Mouse (Mus musculus): ENCODE measurements around the gene Ric3. TPM values are rescaled to one million over a fixed set of nuclear protein-coding genes. Genes with fewer than 3 reads are reported as not detected.

Ric3 gene
- polyA plus RNA-seq, 1 experiment from 2014 or later = 33.2 TPM

- Histone ChIP-seq H3K4me2 (no peak overlapping the region), H3K27ac (replicated peaks) (no peak overlapping the region), H3K4me3 (no peak overlapping the region), H3K4me1 (replicated peaks) (no peaks in the 10 kb centered on the region), H3K27me3 (no peaks in the 10 kb centered on the region), H3K36me3 (no peaks in the 10 kb centered on the region), H3K9me3 (no peaks in the 10 kb centered on the region), H3K9ac (no peak overlapping the region)
- no peak for ATAC-seq (ENCODE audit: low FRiP score, low read depth)
- 91% methylated on average over 9 of the region's 9 CpGs for WGBS
Observed at GRCm38 (mm10) chr7:108991207-108991606, 91.9 kb downstream of the Ric3 start.

- WGBS = 87% methylated on average over 2 of the region's 3 CpGs
- H3K4me3 ChIP-seq = no peak overlapping the region
Observed at GRCm38 (mm10) chr7:108985934-108986708, 97.0 kb downstream of the Ric3 start.

More at GRCm38 (mm10) chr7:108985934-108986708, 97.0 kb downstream of the Ric3 start:
- no peak overlapping the region for H3K9ac ChIP-seq
- H3K27ac ChIP-seq (replicated peaks) = no peak overlapping the region
- no peaks in the 10 kb centered on the region for H3K36me3 ChIP-seq
- no peaks in the 10 kb centered on the region for H3K27me3 ChIP-seq
- no peak overlapping the region for H3K4me2 ChIP-seq
- no peaks in the 10 kb centered on the region for H3K4me1 ChIP-seq (replicated peaks)
- no peaks in the 10 kb centered on the region for H3K9me3 ChIP-seq
- no peak for ATAC-seq (ENCODE audit: low FRiP score, low read depth)

Other genes starting within 250 kb of the Ric3 start
- not detected in 2 replicates for gene Olfr516, start 232.8 kb downstream of the Ric3 start, polyA plus RNA-seq (2015; fragmentation: Nextera tagmentation; extraction: Ambion mirVana)
- not detected in 2 replicates for gene Olfr517, start 211.0 kb downstream of the Ric3 start, polyA plus RNA-seq (2015; fragmentation: Nextera tagmentation; extraction: Ambion mirVana)
- not detected in 2 replicates for gene Olfr518, start 198.3 kb downstream of the Ric3 start, polyA plus RNA-seq (2015; fragmentation: Nextera tagmentation; extraction: Ambion mirVana)
- gene Olfr519, start 188.9 kb downstream of the Ric3 start, polyA plus RNA-seq (2015; fragmentation: Nextera tagmentation; extraction: Ambion mirVana) = not detected in 2 replicates
- gene Nlrp10, start 153.2 kb downstream of the Ric3 start, polyA plus RNA-seq (2015; fragmentation: Nextera tagmentation; extraction: Ambion mirVana) = 0.06 TPM in 1 of 2 replicates, not detected in the other
- 73.6 and 76.5 TPM in 2 replicates for gene Eif3f, start 148.9 kb downstream of the Ric3 start, polyA plus RNA-seq (2015; fragmentation: Nextera tagmentation; extraction: Ambion mirVana)
- 45.8 and 51.4 TPM in 2 replicates for gene Tub, start 133.0 kb downstream of the Ric3 start, polyA plus RNA-seq (2015; fragmentation: Nextera tagmentation; extraction: Ambion mirVana)
- 59.5 and 78.0 TPM in 2 replicates for gene Lmo1, start 91.9 kb upstream of the Ric3 start, polyA plus RNA-seq (2015; fragmentation: Nextera tagmentation; extraction: Ambion mirVana)